In genomic region chr11:22458951-22459703, GRCm38 (mm10) we compare ENCODE assay signal across 12 mouse cellular contexts. TPM values are rescaled to one million over a fixed set of nuclear protein-coding genes. Genes with fewer than 3 reads are reported as not detected.
DNase-seq lines count a peak whose midpoint lies in the region.
"Had no signal": no experiment of that assay in that cellular context is flagged by ENCODE, and none has a peak within 500 bp of the region (broad histone marks: within the 10 kb centered on the region; RNA-seq: fewer than 3 reads in every experiment).

No protein-coding gene starts in this region.

- H3K36me3 ChIP-seq in embryonic facial prominence, embryonic 10.5 days (replicated peaks): no peaks in the 10 kb centered on the region
- H3K36me3 ChIP-seq: liver, embryonic 13.5 days had no signal

- H3K9me3 ChIP-seq in embryonic facial prominence, embryonic 10.5 days: no peaks in the 10 kb centered on the region
- H3K9me3 ChIP-seq: liver, embryonic 13.5 days had no signal

- no peaks in the 10 kb centered on the region for H3K27me3 ChIP-seq in embryonic facial prominence, embryonic 10.5 days (replicated peaks; ENCODE audit: low read depth, poor library complexity, severe bottlenecking)
- H3K27me3 ChIP-seq: liver, embryonic 13.5 days had no signal

- no peak overlapping the region for H3K4me3 ChIP-seq in embryonic facial prominence, embryonic 10.5 days
- H3K4me3 ChIP-seq: liver, embryonic 13.5 days; myocyte had no signal

- H3K27ac ChIP-seq in embryonic facial prominence, embryonic 10.5 days (replicated peaks): no peak overlapping the region
- H3K27ac ChIP-seq: liver, embryonic 13.5 days had no signal

- 76% methylated on average over 5 of the region's 5 CpGs for WGBS in embryonic facial prominence, embryonic 10.5 days

- H3K4me1 ChIP-seq in embryonic facial prominence, embryonic 10.5 days: no peaks in the 10 kb centered on the region
- H3K4me1 ChIP-seq: liver, embryonic 13.5 days had no signal

- intact Hi-C loops in left cerebral cortex, postnatal 36 days (cut with DNase I): no loop called here

- DNase-seq in frontal cortex, postnatal 10 days (ENCODE audit: low spot score in 2 of 2): peak; percentile 18 to 23
- DNase-seq in frontal cortex, adult 2 months (ENCODE audit: extremely low spot score in 1 of 2, low spot score in 1 of 2): no peak
- DNase-seq in right cerebral cortex, postnatal 4 days: peak; percentile 37
- DNase-seq in right cerebral cortex, adult 2 months (ENCODE audit: low spot score in 2 of 2): no peak
- DNase-seq in lung, postnatal 25 days (ENCODE audit: low spot score): peak; percentile 3
- DNase-seq in kidney, adult 8-10 months: no peak
- DNase-seq in embryonic facial prominence, embryonic 10.5 days (ENCODE audit: low spot score): no peak
- DNase-seq in left cerebral cortex, postnatal 36 days (ENCODE audit: low spot score in 2 of 2): no peak
- DNase-seq: cerebellum, adult 18-20 months; liver, embryonic 13.5 days; right cerebral cortex, postnatal 14 days had no signal

RNA-seq across cellular contexts. Expression of gene Tmem17, which starts 52.8 kb away (rescaled TPM):
- 8.6 and 10.2 TPM in 2 replicates for polyA plus RNA-seq in frontal cortex, adult 2 months (2012; rRNA removed)
- 13.2 and 13.9 TPM in 2 replicates for polyA plus RNA-seq in embryonic facial prominence, embryonic 10.5 days (2016; fragmentation: Nextera tagmentation; extraction: Ambion mirVana)
- total RNA-seq in left cerebral cortex, postnatal 36 days (2021): 1 to 10 TPM; 6.6 to 6.7 TPM

Comparison
In these comparisons a context has a peak if more than half of its experiments do, and no peak if none do; other contexts are left out.
1. DNase-seq: peak in frontal cortex, postnatal 10 days (2 of 2), right cerebral cortex, postnatal 4 days (single experiment) and lung, postnatal 25 days (single experiment); none in frontal cortex, adult 2 months (0 of 2), right cerebral cortex, adult 2 months (0 of 2), kidney, adult 8-10 months (0 of 2), embryonic facial prominence, embryonic 10.5 days (single experiment) and left cerebral cortex, postnatal 36 days (0 of 2).